Mouse (Mus musculus) urinary bladder, postnatal 4 days (tissue): ENCODE data around the gene Gm11758.
"Not testable (repeated sequence)": the region's sequence is repeated elsewhere in the genome, so short reads cannot be mapped to it uniquely, and the experiment has no call there.

Experiments
- DNase-seq, 2 experiments: peaks; one replicate each; pipeline ENCODE4 v3.0.0; 2021 to 2022; ENCODE audit warnings: low spot score in 2 of 2

Gm11758 gene

DNA sequence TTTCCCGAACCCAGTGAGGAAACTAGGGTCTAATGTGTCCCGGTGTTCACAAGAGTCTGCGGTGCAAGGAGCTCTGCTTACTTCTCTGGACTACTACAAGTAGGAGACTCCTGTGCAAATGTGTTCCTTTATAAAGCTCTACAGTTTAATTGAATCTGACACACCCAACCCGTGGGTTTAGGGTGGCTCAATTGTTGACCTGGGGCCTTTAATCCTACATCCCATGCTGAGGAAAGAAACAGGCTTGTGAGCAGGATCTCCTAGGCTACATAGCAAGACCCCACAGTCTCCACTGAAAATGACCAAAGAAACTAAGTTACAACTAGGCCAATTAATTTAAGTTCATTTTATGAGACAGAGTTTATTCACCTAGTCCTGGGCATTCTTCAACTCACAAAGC lies at the start of gene Gm11758:
TSS of gene Gm11758 (minus strand) at position 101 of the 400 bp plus-strand sequence.
- not testable (repeated sequence) for DNase-seq

DNA sequence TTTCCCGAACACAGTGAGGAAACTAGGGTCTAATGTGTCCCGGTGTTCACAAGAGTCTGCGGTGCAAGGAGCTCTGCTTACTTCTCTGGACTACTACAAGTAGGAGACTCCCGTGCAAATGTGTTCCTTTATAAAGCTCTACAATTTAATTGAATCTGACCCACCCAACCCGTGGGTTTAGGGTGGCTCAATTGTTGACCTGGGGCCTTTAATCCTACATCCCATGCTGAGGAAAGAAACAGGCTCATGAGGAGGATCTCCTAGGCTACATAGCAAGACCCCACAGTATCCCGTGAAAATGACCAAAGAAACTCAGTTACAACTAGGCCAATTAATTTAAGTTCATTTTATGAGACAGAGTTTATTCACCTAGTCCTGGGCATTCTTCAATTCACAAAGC lies 44.6 kb upstream of the Gm11758 start, which contains the start of gene Gm11756:
TSS of gene Gm11756 (minus strand) at position 101 of the 400 bp plus-strand sequence.
- not testable (repeated sequence) for DNase-seq

DNA sequence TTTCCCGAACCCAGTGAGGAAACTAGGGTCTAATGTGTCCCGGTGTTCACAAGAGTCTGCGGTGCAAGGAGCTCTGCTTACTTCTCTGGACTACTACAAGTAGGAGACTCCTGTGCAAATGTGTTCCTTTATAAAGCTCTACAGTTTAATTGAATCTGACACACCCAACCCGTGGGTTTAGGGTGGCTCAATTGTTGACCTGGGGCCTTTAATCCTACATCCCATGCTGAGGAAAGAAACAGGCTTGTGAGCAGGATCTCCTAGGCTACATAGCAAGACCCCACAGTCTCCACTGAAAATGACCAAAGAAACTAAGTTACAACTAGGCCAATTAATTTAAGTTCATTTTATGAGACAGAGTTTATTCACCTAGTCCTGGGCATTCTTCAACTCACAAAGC lies 29.8 kb upstream of the Gm11758 start, which contains the start of gene Gm13871:
TSS of gene Gm13871 (minus strand) at position 101 of the 400 bp plus-strand sequence.
- DNase-seq = not testable (repeated sequence)

DNA sequence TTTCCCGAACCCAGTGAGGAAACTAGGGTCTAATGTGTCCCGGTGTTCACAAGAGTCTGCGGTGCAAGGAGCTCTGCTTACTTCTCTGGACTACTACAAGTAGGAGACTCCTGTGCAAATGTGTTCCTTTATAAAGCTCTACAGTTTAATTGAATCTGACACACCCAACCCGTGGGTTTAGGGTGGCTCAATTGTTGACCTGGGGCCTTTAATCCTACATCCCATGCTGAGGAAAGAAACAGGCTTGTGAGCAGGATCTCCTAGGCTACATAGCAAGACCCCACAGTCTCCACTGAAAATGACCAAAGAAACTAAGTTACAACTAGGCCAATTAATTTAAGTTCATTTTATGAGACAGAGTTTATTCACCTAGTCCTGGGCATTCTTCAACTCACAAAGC lies 14.9 kb upstream of the Gm11758 start, which contains the start of gene Gm11757:
TSS of gene Gm11757 (minus strand) at position 101 of the 400 bp plus-strand sequence.
- DNase-seq = not testable (repeated sequence)

DNA sequence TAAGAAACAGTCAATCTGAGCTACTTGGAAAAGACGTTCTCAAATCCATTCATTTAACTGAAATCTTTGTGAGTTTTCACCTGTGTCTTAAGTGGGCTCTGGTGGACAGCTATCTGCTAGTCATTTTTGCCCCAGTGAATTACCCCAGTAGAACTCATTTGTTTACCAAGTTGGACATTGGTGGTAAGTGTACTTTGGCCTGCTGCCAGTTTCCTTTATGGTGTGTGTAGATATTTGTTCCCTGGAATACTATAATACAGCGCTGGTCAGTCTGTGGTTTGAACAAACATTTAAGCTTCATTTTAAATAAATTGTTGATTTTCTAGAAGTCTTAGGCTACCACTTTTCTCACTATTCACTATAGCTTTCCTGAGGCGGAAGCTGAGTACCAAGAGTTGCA lies 49.5 kb downstream of the Gm11758 start:
- DNase-seq = no peak
